Mouse (Mus musculus): ENCODE measurements at regions not wholly inside any gene's neighbourhood (a gene's known extent, or its start where the extent isn't known, plus 50 kb on each side); places are given as distances from the start of the nearest gene placed in this dataset.
"Not testable (repeated sequence)": the region's sequence is repeated elsewhere in the genome, so short reads cannot be mapped to it uniquely, and the experiment has no call there.

GRCm38 (mm10) chr6:103809986-103810341 is 299.6 kb downstream of the Chl1 start:
- 0 out of 2 replicates have a peak, but pooled peaks have one; percentile 20 for ATAC-seq (replicated peaks; ENCODE audit: poor library complexity)

GRCm38 (mm10) chr6:103810342-103811001 is 300.1 kb downstream of the Chl1 start:
- ATAC-seq (replicated peaks; ENCODE audit: poor library complexity) = no peak

- ATAC-seq (replicated peaks; ENCODE audit: poor library complexity) = not testable (repeated sequence)
Measured at GRCm38 (mm10) chr6:103816396-103816795, 306.0 kb downstream of the Chl1 start.

DNA sequence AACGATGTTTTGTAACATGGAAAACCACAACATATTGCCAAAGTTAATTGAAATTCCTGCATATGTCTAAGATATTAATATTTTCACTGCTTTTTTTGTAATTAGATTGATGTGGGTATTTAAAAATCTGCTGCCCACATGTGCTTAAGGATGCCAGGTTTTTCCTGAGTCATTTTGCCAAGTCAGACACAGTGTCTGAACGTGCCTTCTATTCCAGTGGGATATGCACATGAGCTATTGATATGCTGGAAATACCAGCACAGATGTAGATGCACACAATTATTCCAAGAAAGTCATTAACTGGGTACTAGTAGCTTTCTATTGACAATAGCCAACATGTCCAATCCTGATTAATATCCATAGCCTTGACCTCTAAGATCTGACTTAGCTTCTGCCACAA is 315.7 kb downstream of the Chl1 start:
- no peak for ATAC-seq (replicated peaks; ENCODE audit: poor library complexity)

GRCm38 (mm10) chr6:103827623-103828022 is 317.2 kb downstream of the Chl1 start:
- ATAC-seq (replicated peaks; ENCODE audit: poor library complexity) = no peak

DNA sequence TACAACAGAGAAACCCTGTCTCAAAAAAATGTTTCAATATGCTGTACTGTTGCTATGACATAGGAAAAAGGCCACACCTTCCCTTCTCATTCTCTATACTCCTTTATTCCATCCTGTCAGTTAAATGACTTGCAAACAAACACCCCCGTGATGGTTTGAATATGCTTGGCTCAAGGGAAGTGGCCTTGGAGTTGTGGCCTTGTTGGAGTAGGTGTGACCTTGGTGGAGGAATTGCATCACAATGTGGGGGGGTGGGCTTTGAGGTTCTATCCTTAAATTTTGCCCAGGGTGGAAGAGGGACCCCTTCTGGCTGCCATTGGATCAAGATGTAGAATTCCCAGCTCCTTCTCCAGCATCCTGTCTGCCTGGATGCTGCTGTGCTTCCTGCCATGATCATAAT is 318.5 kb downstream of the Chl1 start:
- no peak for ATAC-seq (replicated peaks; ENCODE audit: poor library complexity)

DNA sequence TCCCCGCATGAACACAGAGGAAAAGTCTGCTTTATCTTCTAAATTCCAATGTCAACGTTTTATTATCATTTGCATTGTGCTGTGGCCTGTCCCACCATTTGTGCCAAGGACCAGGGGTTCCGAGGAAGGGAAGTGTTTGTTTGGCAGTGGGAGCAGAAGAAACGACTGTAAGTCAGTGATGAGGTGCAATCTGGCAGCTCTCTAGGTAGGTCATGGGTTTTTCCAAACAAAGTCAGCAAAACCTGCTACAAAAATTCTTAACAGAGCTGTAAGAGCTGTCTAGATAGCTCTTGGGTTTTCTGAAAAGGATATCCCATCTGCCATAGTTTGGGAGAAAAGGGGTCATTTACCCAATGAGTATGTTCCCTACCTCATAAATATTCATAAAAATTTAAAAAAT is 321.9 kb downstream of the Chl1 start:
- ATAC-seq (replicated peaks; ENCODE audit: poor library complexity) = no peak

DNA sequence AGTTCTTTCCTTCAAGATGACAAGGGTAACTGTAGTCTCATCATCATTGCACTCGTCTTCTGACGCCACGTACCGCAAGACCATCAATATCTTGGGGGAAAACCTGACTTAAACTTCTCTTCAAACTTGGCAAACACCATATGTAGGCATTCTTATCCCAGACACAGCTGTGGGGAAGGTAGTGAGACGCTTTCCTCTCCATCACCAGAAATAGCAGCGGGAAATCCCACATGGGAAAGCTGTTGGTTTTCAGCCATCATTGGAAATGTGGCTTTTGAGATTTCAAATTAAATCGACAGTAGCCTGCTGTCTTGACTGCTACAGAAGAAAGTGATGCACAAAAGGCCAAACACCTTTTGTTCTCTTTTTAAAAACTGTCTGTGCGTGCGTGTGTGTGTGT is 322.4 kb downstream of the Chl1 start:
- no peak for ATAC-seq (replicated peaks; ENCODE audit: poor library complexity)

GRCm38 (mm10) chr6:103833501-103834132 is 323.2 kb downstream of the Chl1 start:
- ATAC-seq (replicated peaks; ENCODE audit: poor library complexity) = peak; percentile 89

DNA sequence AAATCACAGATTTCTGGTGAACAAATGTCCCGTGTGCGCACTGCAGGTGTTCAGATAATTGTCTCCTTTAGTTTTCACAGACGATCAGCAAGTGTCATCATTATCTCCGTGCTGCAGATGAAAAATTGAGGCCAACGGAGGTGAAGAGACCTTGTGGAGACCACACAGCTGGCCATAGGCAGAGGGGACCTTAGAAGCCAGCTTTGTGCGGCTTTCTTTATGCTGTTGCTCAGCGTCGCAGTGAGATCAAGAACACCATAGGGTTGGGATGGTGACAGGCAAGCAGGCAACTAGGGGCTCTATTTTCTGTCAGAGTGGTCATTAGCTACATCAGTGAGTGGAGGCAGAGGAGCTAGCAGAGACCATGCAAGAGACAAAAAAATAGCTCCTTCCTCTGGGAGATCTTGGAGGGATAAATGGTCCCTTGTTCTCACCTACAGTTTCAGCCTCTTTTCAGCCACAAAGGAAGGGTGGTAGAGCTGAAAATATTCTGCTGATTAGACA is 324.4 kb downstream of the Chl1 start:
- ATAC-seq (replicated peaks; ENCODE audit: poor library complexity) = no peak

- no peak for ATAC-seq (replicated peaks; ENCODE audit: poor library complexity)
Measured at GRCm38 (mm10) chr6:103859787-103860186, 349.4 kb downstream of the Chl1 start.

GRCm38 (mm10) chr6:103893455-103893854 is 383.1 kb downstream of the Chl1 start:
- no peak for ATAC-seq (replicated peaks; ENCODE audit: poor library complexity)

DNA sequence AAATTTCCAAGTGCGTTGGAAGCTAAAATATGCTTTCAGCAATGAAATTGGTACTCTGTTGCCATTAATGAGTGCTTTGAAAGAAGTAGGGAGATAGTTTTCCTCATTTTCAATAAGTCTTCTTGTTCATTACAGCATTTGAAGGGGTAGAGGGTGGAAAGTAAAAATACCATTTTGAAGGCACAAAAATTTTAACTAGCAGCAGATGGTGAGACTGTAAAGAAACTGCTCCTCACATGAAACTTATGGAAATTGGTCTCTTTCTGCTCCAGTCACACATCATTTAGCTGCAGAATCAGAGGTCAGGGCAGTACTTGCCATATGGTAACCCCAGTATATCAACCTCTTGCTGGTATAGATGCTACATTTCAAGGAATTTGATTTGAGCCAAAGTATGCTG is 414.1 kb downstream of the Chl1 start:
- no peak for ATAC-seq (replicated peaks; ENCODE audit: poor library complexity)

DNA sequence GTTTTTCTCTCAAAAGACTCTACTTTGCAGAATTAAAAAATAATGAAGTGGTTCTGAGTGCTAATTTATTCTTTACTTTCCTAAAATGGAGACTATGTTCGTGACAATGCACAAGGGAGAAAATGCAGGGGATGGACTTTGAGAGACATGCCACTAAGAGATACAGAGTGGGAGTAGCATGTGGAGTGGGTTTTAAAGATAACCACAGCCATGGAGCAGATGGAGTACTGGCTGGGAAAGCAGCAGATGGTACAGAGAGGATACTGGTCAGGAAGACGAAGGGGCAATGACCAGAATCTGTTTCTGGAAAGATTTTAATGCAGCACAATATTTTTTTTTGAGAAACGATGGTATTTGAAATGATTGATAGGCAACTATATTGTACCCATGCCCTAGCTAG is 416.7 kb downstream of the Chl1 start:
- no peak for ATAC-seq (replicated peaks; ENCODE audit: poor library complexity)

DNA sequence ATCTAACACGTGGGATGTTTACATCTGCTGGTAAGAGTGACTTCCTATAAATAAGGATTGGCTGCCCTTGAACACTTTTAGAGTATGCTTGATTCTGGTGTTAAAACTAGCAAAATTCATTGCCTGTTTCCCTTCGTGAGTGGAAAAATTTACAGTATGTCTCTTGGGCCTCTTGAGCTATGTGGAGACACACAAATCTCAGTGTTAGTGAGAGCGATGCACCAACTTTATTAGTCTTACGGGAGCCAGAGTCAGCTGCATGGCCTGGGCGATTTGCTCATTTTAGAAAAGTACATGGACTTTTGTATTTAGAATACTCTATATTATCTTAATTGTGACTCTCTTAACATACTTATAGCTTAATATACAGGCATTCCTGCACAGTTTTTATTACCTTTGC is 430.0 kb downstream of the Chl1 start:
- no peak for ATAC-seq (replicated peaks; ENCODE audit: poor library complexity)

DNA sequence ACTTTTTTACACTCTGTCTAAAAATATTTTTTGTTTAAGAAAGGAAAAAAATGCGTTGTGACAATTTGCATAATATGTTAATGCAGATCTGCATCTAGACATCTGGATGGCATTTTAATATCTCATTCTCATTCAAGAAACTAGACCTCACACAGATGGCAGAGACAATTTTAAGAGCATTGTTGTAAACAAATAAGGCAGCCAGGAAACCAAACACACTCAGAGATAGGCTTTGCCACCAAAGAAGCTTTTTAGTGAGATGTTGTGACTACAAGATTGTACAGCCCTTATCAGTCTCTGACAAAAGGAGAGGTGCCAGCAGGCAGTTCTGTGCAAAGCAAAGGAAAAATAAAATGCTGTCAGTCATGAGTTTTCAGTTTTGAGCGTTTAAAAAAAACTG is 434.0 kb downstream of the Chl1 start:
- no peak for ATAC-seq (replicated peaks; ENCODE audit: poor library complexity)

GRCm38 (mm10) chr6:103947474-103947873 is 437.1 kb downstream of the Chl1 start:
- no peak for ATAC-seq (replicated peaks; ENCODE audit: poor library complexity)

- no peak for ATAC-seq (replicated peaks; ENCODE audit: poor library complexity)
Measured at GRCm38 (mm10) chr6:103953134-103953771, 442.9 kb downstream of the Chl1 start.

- no peak for ATAC-seq (replicated peaks; ENCODE audit: poor library complexity)
Measured at GRCm38 (mm10) chr6:103959002-103959401, 448.6 kb downstream of the Chl1 start.

DNA sequence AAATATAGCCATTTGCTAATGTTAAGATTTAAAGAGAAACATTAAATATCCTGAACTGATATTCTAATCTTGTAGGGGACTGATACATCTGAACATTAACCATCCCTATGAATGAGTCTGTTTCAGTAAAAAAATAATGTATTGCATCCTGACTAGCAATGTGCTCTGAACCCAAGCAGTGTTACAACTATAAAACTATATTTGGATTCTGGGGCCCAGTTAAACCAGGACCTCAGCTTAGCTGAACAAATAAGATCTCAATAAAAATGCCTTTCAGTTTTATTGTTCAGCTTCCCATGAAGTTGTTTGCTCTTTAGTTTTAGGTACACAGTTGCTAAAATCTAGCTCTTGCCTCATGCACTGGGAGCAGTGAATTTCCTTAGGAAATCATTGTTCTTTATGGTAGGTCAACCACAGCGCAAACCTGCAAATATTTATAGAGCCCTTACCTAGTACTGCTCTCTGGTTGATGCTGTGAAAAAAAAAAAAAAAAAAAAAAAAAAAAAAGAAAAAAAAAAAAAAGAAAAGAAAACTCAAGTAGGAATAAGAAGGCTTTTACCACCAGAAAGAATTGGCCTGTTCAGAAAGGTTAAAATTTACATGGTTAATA is 457.5 kb downstream of the Chl1 start:
- ATAC-seq (replicated peaks; ENCODE audit: poor library complexity) = no peak

GRCm38 (mm10) chr6:103999186-103999585 is 488.8 kb downstream of the Chl1 start:
- no peak for ATAC-seq (replicated peaks; ENCODE audit: poor library complexity)

Data from megakaryocyte progenitor cell, adult 5-6 weeks (primary cell).